ENCODE assay signal across 10 mouse cellular contexts in genomic region chr19:5962651-5963050, GRCm38 (mm10). TPM values are rescaled to one million over a fixed set of nuclear protein-coding genes. Genes with fewer than 3 reads are reported as not detected.
A peak's percentile ranks its signal among the peaks of the same experiment; 100 is the strongest.
DNase-seq lines count a peak whose midpoint lies in the region; ATAC-seq lines count a peak whose summit lies in the region.
"Had no signal": no experiment of that assay in that cellular context is flagged by ENCODE, and none has a peak within 500 bp of the region (broad histone marks: within the 10 kb centered on the region; RNA-seq: fewer than 3 reads in every experiment).

No protein-coding gene starts in this region.

- peak overlapping the region; percentile 77 for H3K4me2 ChIP-seq in embryonic facial prominence, embryonic 14.5 days (ENCODE audit: low read depth, low read length)
- H3K4me2 ChIP-seq in stomach, embryonic 14.5 days (replicated peaks; ENCODE audit: low read depth, low read length) = peak overlapping the region; percentile 74

- no peaks in the 10 kb centered on the region for H3K27me3 ChIP-seq in megakaryocyte, embryonic 14.5 days (replicated peaks)
- no peaks in the 10 kb centered on the region for H3K27me3 ChIP-seq in embryonic facial prominence, embryonic 14.5 days (replicated peaks; ENCODE audit: control insufficient read depth, insufficient read depth, low read length)
- H3K27me3 ChIP-seq in limb, embryonic 10.5 days (ENCODE audit: low read depth, poor library complexity, severe bottlenecking) = no peaks in the 10 kb centered on the region
- H3K27me3 ChIP-seq in stomach, embryonic 14.5 days (ENCODE audit: control insufficient read depth, insufficient read depth, low read length) = no peaks in the 10 kb centered on the region

- H3K36me3 ChIP-seq in megakaryocyte, embryonic 14.5 days (replicated peaks; ENCODE audit: low read length) = peaks cover 35% of the 10 kb centered on the region
- peaks cover 19% of the 10 kb centered on the region for H3K36me3 ChIP-seq in embryonic facial prominence, embryonic 14.5 days (ENCODE audit: control insufficient read depth, insufficient read depth, low read length)
- peaks cover 41% of the 10 kb centered on the region for H3K36me3 ChIP-seq in limb, embryonic 10.5 days
- H3K36me3 ChIP-seq in stomach, embryonic 14.5 days (ENCODE audit: control insufficient read depth, insufficient read depth, low read length) = peaks cover 14% of the 10 kb centered on the region

- peaks cover 59% of the 10 kb centered on the region for H3K4me1 ChIP-seq in megakaryocyte, embryonic 14.5 days
- H3K4me1 ChIP-seq in embryonic facial prominence, embryonic 14.5 days (ENCODE audit: control insufficient read depth, insufficient read depth, low read length) = 0 out of 2 replicates have a peak, but pooled peaks cover 5% of the 10 kb centered on the region
- peaks cover 30% of the 10 kb centered on the region for H3K4me1 ChIP-seq in limb, embryonic 10.5 days
- peaks cover 11% of the 10 kb centered on the region; the same call in 1 of the 2 replicates for H3K4me1 ChIP-seq in stomach, embryonic 14.5 days (ENCODE audit: control insufficient read depth, insufficient read depth, low read length)

- 17% methylated on average over 1 of the region's 1 CpGs for WGBS in embryonic facial prominence, embryonic 14.5 days
- WGBS in limb, embryonic 10.5 days = 57% methylated on average over 1 of the region's 1 CpGs
- 18% methylated on average over 1 of the region's 1 CpGs for WGBS in stomach, embryonic 14.5 days

- H3K9ac ChIP-seq in embryonic facial prominence, embryonic 14.5 days (ENCODE audit: low read depth, low read length) = peak overlapping the region; percentile 80
- H3K9ac ChIP-seq in stomach, embryonic 14.5 days (replicated peaks; ENCODE audit: low read depth, low read length) = peak overlapping the region; percentile 66; the same call in 1 of the 2 replicates

- no peak for ATAC-seq in megakaryocyte, adult 5-6 weeks (ENCODE audit: poor library complexity, severe bottlenecking)
- ATAC-seq in embryonic facial prominence, embryonic 14.5 days (ENCODE audit: low read depth) = no peak
- no peak for ATAC-seq in stomach, embryonic 14.5 days (ENCODE audit: insufficient number of reproducible peaks, insufficient read depth, low FRiP score, low read depth)

- H3K4me3 ChIP-seq in megakaryocyte, embryonic 14.5 days (replicated peaks) = peak overlapping the region; percentile 96
- H3K4me3 ChIP-seq in embryonic facial prominence, embryonic 14.5 days (ENCODE audit: low read depth, low read length) = peak overlapping the region; percentile 69
- H3K4me3 ChIP-seq in limb, embryonic 10.5 days = peak overlapping the region; percentile 71
- peak overlapping the region; percentile 71 for H3K4me3 ChIP-seq in stomach, embryonic 14.5 days (ENCODE audit: low read depth, low read length)

- no peak overlapping the region for H3K27ac ChIP-seq in embryonic facial prominence, embryonic 14.5 days (replicated peaks; ENCODE audit: low read depth, low read length)
- no peak overlapping the region for H3K27ac ChIP-seq in limb, embryonic 10.5 days
- no peak overlapping the region for H3K27ac ChIP-seq in stomach, embryonic 14.5 days (ENCODE audit: low read length)

- no peak for DNase-seq in embryonic facial prominence, embryonic 14.5 days (ENCODE audit: low spot score)
- DNase-seq in limb, embryonic 10.5 days (ENCODE audit: low spot score) = no peak
- no peak for DNase-seq in gastrocnemius, adult 18-20 months (ENCODE audit: low spot score)
- no peak for DNase-seq in ovary, postnatal 36 days (ENCODE audit: low spot score)
- DNase-seq in thymus, adult 18-20 months = no peak
- DNase-seq: gastrocnemius, postnatal 10 days had no signal

- H3K9me3 ChIP-seq in megakaryocyte, embryonic 14.5 days = no peaks in the 10 kb centered on the region
- H3K9me3 ChIP-seq in embryonic facial prominence, embryonic 14.5 days (ENCODE audit: control insufficient read depth, low read length) = no peaks in the 10 kb centered on the region
- no peaks in the 10 kb centered on the region for H3K9me3 ChIP-seq in limb, embryonic 10.5 days (replicated peaks)
- H3K9me3 ChIP-seq in stomach, embryonic 14.5 days (ENCODE audit: control insufficient read depth, low read depth, low read length) = no peaks in the 10 kb centered on the region

RNA-seq across cellular contexts. Expression of gene Pola2, which starts 1.4 kb away (rescaled TPM):
- 11.0 and 14.1 TPM in 2 replicates for polyA plus RNA-seq in megakaryocyte, embryonic 14.5 days (2012; ENCODE audit: insufficient read depth, low replicate concordance)
- 36.9 and 37.7 TPM in 2 replicates for total RNA-seq in megakaryocyte, adult 5-6 weeks (2015)
- total RNA-seq in megakaryocyte, adult 5-6 weeks (2017) = 29.0 and 33.7 TPM in 2 replicates
- polyA plus RNA-seq in embryonic facial prominence, embryonic 14.5 days (2014; fragmentation: Nextera tagmentation; extraction: Ambion mirVana) = 59.1 and 65.2 TPM in 2 replicates
- polyA plus RNA-seq in limb, embryonic 10.5 days (2016; fragmentation: Nextera tagmentation; extraction: Ambion mirVana) = 125 and 130 TPM in 2 replicates
- 68.9 and 73.2 TPM in 2 replicates for polyA plus RNA-seq in stomach, embryonic 14.5 days (2014; fragmentation: Nextera tagmentation; extraction: Ambion mirVana)
- total RNA-seq in gastrocnemius, adult 18-20 months (2021) = 1 to 10 TPM; 6.2 to 8.7 TPM

RNA-seq across cellular contexts. Expression of gene Slc22a20, which starts 23.3 kb away (rescaled TPM):
- polyA plus RNA-seq in megakaryocyte, embryonic 14.5 days (2012; ENCODE audit: insufficient read depth, low replicate concordance) = not detected in 2 replicates
- total RNA-seq in megakaryocyte, adult 5-6 weeks (2015) = 0.16 and 0.20 TPM in 2 replicates
- 1.1 and 1.2 TPM in 2 replicates for total RNA-seq in megakaryocyte, adult 5-6 weeks (2017)
- not detected in 2 replicates for polyA plus RNA-seq in embryonic facial prominence, embryonic 14.5 days (2014; fragmentation: Nextera tagmentation; extraction: Ambion mirVana)
- not detected in 2 replicates for polyA plus RNA-seq in limb, embryonic 10.5 days (2016; fragmentation: Nextera tagmentation; extraction: Ambion mirVana)
- not detected in 2 replicates for polyA plus RNA-seq in stomach, embryonic 14.5 days (2014; fragmentation: Nextera tagmentation; extraction: Ambion mirVana)
- not detected for total RNA-seq in gastrocnemius, adult 18-20 months (2021)
- total RNA-seq: gastrocnemius, postnatal 10 days; monocyte, adult 5-6 weeks had no signal

RNA-seq across cellular contexts. Expression of gene Cdc42ep2, which starts 38.0 kb away (rescaled TPM):
- 4.4 and 15.7 TPM in 2 replicates for polyA plus RNA-seq in megakaryocyte, embryonic 14.5 days (2012; ENCODE audit: insufficient read depth, low replicate concordance)
- 3.0 and 3.4 TPM in 2 replicates for total RNA-seq in megakaryocyte, adult 5-6 weeks (2015)
- total RNA-seq in megakaryocyte, adult 5-6 weeks (2017) = 1.7 and 1.9 TPM in 2 replicates
- 14.0 and 16.2 TPM in 2 replicates for polyA plus RNA-seq in embryonic facial prominence, embryonic 14.5 days (2014; fragmentation: Nextera tagmentation; extraction: Ambion mirVana)
- polyA plus RNA-seq in limb, embryonic 10.5 days (2016; fragmentation: Nextera tagmentation; extraction: Ambion mirVana) = 1.3 and 1.7 TPM in 2 replicates
- polyA plus RNA-seq in stomach, embryonic 14.5 days (2014; fragmentation: Nextera tagmentation; extraction: Ambion mirVana) = 7.3 and 7.4 TPM in 2 replicates
- total RNA-seq in gastrocnemius, adult 18-20 months (2021) = 10 to 100 TPM in 1 of 2 experiments, 1 to 10 TPM in 1; 8.9 to 11.2 TPM

RNA-seq across cellular contexts. Expression of gene Dpf2, which starts 49.8 kb away (rescaled TPM):
- polyA plus RNA-seq in megakaryocyte, embryonic 14.5 days (2012; ENCODE audit: insufficient read depth, low replicate concordance) = 23.0 and 44.7 TPM in 2 replicates
- total RNA-seq in megakaryocyte, adult 5-6 weeks (2015) = 52.2 and 52.4 TPM in 2 replicates
- 88.7 and 107 TPM in 2 replicates for total RNA-seq in megakaryocyte, adult 5-6 weeks (2017)
- 124 and 143 TPM in 2 replicates for polyA plus RNA-seq in embryonic facial prominence, embryonic 14.5 days (2014; fragmentation: Nextera tagmentation; extraction: Ambion mirVana)
- 223 and 240 TPM in 2 replicates for polyA plus RNA-seq in limb, embryonic 10.5 days (2016; fragmentation: Nextera tagmentation; extraction: Ambion mirVana)
- polyA plus RNA-seq in stomach, embryonic 14.5 days (2014; fragmentation: Nextera tagmentation; extraction: Ambion mirVana) = 132 and 148 TPM in 2 replicates
- total RNA-seq in gastrocnemius, adult 18-20 months (2021) = 10 to 100 TPM; 76.3 to 85.1 TPM

RNA-seq across cellular contexts. Expression of gene Capn1, which starts 53.0 kb away (rescaled TPM):
- polyA plus RNA-seq in megakaryocyte, embryonic 14.5 days (2012; ENCODE audit: insufficient read depth, low replicate concordance) = 66.2 and 91.7 TPM in 2 replicates
- 31.1 and 32.2 TPM in 2 replicates for total RNA-seq in megakaryocyte, adult 5-6 weeks (2015)
- 53.7 and 54.8 TPM in 2 replicates for total RNA-seq in megakaryocyte, adult 5-6 weeks (2017)
- polyA plus RNA-seq in embryonic facial prominence, embryonic 14.5 days (2014; fragmentation: Nextera tagmentation; extraction: Ambion mirVana) = 16.8 and 19.0 TPM in 2 replicates
- polyA plus RNA-seq in limb, embryonic 10.5 days (2016; fragmentation: Nextera tagmentation; extraction: Ambion mirVana) = 2.0 and 2.4 TPM in 2 replicates
- polyA plus RNA-seq in stomach, embryonic 14.5 days (2014; fragmentation: Nextera tagmentation; extraction: Ambion mirVana) = 16.1 and 16.6 TPM in 2 replicates
- total RNA-seq in gastrocnemius, adult 18-20 months (2021) = 10 to 100 TPM; 89.8 to 91.1 TPM
